Mouse (Mus musculus): Measurements from ENCODE around the gene Gm3854. TPM values are rescaled to one million over a fixed set of nuclear protein-coding genes. Genes with fewer than 3 reads are reported as not detected.

Gm3854 gene
- polyA plus RNA-seq, 1 experiment = 3.8 TPM

DNA sequence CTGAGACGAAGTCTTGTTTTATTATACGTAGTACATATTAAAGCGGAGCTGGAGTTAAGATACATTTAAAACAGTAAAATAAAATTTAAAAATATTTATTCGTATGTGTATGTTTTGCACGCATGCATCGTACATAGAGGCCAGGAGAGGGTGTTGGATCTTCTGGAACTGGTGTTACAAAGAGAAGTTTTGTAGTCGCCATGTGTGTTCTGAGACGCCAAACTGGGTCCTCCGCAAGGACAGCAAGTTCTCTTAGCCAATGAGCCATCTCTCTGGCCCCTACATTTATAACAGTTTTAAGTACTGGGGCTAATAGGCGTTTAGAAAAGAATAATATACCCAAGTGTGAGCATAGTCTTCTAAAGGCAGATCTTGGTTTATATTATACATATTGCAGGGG lies 565 bp downstream of the Gm3854 start:
- H3K9ac ChIP-seq (ENCODE audit: low read depth, poor library complexity, severe bottlenecking) = peak overlapping the region; percentile 23; the same call in 1 of the 2 replicates
- H3K27ac ChIP-seq (ENCODE audit: insufficient read depth, low read length) = no peak overlapping the region
- H3K4me1 ChIP-seq (ENCODE audit: control insufficient read depth, insufficient read depth, low read length) = no peaks in the 10 kb centered on the region
- H3K36me3 ChIP-seq (ENCODE audit: control insufficient read depth, insufficient read depth, low read length, poor library complexity, severe bottlenecking) = no peaks in the 10 kb centered on the region
- TF ChIP-seq CTCF (IDR thresholded peaks at IDR 0.05; ENCODE audit: low read depth, low read length) (no peak), EP300 (IDR thresholded peaks at IDR 0.05; ENCODE audit: insufficient read depth, low read depth, low read length) (no peak), POLR2A (IDR thresholded peaks at IDR 0.05; ENCODE audit: insufficient read depth, low read length) (no peak)
- no peaks in the 10 kb centered on the region for H3K9me3 ChIP-seq (replicated peaks; ENCODE audit: control insufficient read depth, insufficient read depth, low read length, poor library complexity, severe bottlenecking)
- no peaks in the 10 kb centered on the region for H3K27me3 ChIP-seq (ENCODE audit: control insufficient read depth, insufficient read depth, low read length, poor library complexity, severe bottlenecking)
- peak overlapping the region; percentile 90 for H3K4me3 ChIP-seq (ENCODE audit: low read depth, low read length)

DNA sequence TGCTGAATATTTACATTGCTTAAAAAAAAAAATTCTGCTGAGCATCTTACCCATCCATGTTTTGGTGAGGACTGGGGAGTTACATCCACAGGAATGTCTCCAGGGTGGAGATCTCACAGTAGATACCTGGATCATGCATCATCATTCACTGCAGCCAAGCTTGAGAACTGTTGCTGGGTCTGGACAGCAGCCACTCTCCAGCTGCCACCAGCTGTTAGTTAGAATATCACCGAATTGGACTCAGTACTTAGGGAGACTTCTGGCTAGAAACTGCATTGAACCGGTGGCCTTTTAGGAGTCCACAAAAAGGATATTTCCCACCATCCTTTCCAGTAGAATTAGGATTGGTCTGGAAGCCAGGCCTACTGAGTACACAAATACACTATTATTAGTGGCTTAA lies 14.6 kb downstream of the Gm3854 start:
- H3K9ac ChIP-seq (ENCODE audit: low read depth, poor library complexity, severe bottlenecking) = no peak overlapping the region
- no peaks in the 10 kb centered on the region for H3K27me3 ChIP-seq (ENCODE audit: control insufficient read depth, insufficient read depth, low read length, poor library complexity, severe bottlenecking)
- peaks cover 2% of the 10 kb centered on the region for H3K4me1 ChIP-seq (ENCODE audit: control insufficient read depth, insufficient read depth, low read length)
- H3K27ac ChIP-seq (ENCODE audit: insufficient read depth, low read length) = no peak overlapping the region
- no peak overlapping the region for H3K4me3 ChIP-seq (ENCODE audit: low read depth, low read length)
- H3K36me3 ChIP-seq (ENCODE audit: control insufficient read depth, insufficient read depth, low read length, poor library complexity, severe bottlenecking) = peaks cover 8% of the 10 kb centered on the region; the same call in 1 of the 2 replicates
- TF ChIP-seq EP300 (IDR thresholded peaks at IDR 0.05; ENCODE audit: insufficient read depth, low read depth, low read length) (no peak), POLR2A (IDR thresholded peaks at IDR 0.05; ENCODE audit: insufficient read depth, low read length) (no peak), CTCF (IDR thresholded peaks at IDR 0.05; ENCODE audit: low read depth, low read length) (no peak)
- no peaks in the 10 kb centered on the region for H3K9me3 ChIP-seq (replicated peaks; ENCODE audit: control insufficient read depth, insufficient read depth, low read length, poor library complexity, severe bottlenecking)

DNA sequence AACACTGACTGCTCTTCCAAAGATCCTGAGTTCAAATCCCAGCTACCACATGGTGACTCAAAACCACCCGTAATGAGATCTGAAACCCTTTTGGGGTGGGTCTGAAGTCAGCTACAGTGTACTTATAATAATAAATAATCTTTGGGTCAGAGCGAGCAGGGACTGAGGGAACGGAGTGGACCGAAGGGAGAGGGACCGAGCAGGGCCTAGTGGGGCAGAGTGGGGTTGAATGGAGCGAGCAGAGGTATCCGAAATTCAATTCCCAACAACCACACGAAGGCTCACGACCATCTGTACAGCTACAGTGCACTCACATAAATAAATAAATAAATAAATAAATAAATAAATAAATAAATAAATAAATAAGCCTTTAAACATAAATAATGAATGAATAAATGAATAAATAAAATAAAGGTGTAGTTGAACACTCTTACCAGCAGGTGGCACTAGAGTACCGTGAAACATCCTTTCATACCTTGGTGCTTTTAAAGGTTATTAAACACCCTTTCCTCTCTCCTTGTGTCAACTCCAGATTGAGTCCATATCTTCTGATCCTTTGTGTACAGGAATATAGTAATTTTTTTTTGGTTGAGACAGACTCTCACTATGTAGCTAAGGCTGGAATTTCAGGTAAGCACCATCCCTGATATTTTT lies 15.5 kb downstream of the Gm3854 start:
- Histone ChIP-seq H3K9ac (ENCODE audit: low read depth, poor library complexity, severe bottlenecking) (no peak overlapping the region), H3K4me3 (ENCODE audit: low read depth, low read length) (no peak overlapping the region), H3K4me1 (ENCODE audit: control insufficient read depth, insufficient read depth, low read length) (peaks cover 2% of the 10 kb centered on the region), H3K36me3 (ENCODE audit: control insufficient read depth, insufficient read depth, low read length, poor library complexity, severe bottlenecking) (peaks cover 3% of the 10 kb centered on the region; the same call in 1 of the 2 replicates), H3K27me3 (ENCODE audit: control insufficient read depth, insufficient read depth, low read length, poor library complexity, severe bottlenecking) (no peaks in the 10 kb centered on the region), H3K27ac (ENCODE audit: insufficient read depth, low read length) (no peak overlapping the region), H3K9me3 (replicated peaks; ENCODE audit: control insufficient read depth, insufficient read depth, low read length, poor library complexity, severe bottlenecking) (no peaks in the 10 kb centered on the region)
- no peak for TF ChIP-seq POLR2A (IDR thresholded peaks at IDR 0.05; ENCODE audit: insufficient read depth, low read length)
- TF ChIP-seq EP300 (IDR thresholded peaks at IDR 0.05; ENCODE audit: insufficient read depth, low read depth, low read length) = no peak
- TF ChIP-seq CTCF (IDR thresholded peaks at IDR 0.05; ENCODE audit: low read depth, low read length) = no peak

DNA sequence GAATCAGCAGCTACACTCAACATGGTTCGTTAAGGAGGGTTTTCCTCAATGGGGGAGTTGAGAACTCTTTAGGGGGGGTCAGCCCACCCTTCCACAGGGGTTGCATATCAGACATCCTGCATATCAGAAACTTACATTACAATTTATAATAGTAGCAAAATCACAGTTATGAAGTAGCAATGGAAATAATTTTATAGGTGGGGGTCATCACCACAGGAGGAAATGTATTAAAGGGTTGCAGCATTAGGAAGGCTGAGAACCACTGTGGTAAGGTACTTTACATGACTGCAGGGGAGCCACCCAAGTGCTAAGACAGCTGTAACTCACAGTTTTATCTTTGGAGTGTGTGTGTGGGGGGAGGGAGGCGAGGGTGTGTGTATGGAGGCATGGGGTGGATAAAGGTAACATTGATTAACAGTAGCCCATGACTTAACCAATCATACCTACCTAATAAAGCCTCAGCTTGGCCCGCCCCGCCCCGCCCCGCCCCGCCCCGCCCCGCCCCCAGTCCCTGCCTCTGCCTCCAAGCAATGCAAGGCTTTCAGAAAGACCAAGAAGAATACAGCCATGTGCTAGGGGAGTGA lies 17.0 kb downstream of the Gm3854 start:
- no peak for TF ChIP-seq POLR2A (IDR thresholded peaks at IDR 0.05; ENCODE audit: insufficient read depth, low read length)
- no peak for TF ChIP-seq CTCF (IDR thresholded peaks at IDR 0.05; ENCODE audit: low read depth, low read length)
- no peak for TF ChIP-seq EP300 (IDR thresholded peaks at IDR 0.05; ENCODE audit: insufficient read depth, low read depth, low read length)
- Histone ChIP-seq H3K9ac (ENCODE audit: low read depth, poor library complexity, severe bottlenecking) (no peak overlapping the region), H3K27me3 (ENCODE audit: control insufficient read depth, insufficient read depth, low read length, poor library complexity, severe bottlenecking) (no peaks in the 10 kb centered on the region), H3K9me3 (replicated peaks; ENCODE audit: control insufficient read depth, insufficient read depth, low read length, poor library complexity, severe bottlenecking) (no peaks in the 10 kb centered on the region), H3K36me3 (ENCODE audit: control insufficient read depth, insufficient read depth, low read length, poor library complexity, severe bottlenecking) (no peaks in the 10 kb centered on the region), H3K27ac (ENCODE audit: insufficient read depth, low read length) (no peak overlapping the region), H3K4me3 (ENCODE audit: low read depth, low read length) (no peak overlapping the region), H3K4me1 (ENCODE audit: control insufficient read depth, insufficient read depth, low read length) (peaks cover 2% of the 10 kb centered on the region)

DNA sequence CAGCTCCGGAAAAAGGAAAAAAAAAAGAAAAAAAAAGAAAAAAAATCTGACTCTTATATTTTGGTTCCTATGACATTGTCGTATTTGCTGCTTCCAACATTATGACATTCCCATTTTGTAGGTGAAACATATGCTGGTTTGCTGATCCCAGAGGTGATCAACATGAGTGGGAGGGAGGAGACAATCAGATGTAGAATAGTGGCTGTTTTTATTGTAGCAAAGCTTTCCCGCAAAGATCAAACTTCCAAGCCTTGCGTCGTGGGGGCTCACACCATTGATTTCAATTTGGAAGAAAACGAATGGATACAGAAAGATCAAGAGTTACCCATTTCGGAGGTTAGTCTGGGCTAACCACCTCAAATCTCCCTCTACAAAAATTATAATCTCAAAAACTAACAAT lies 18.2 kb downstream of the Gm3854 start:
- H3K27me3 ChIP-seq (ENCODE audit: control insufficient read depth, insufficient read depth, low read length, poor library complexity, severe bottlenecking) = no peaks in the 10 kb centered on the region
- H3K27ac ChIP-seq (ENCODE audit: insufficient read depth, low read length) = 0 out of 2 replicates have a peak overlapping the region, but pooled peaks have one; percentile 31
- H3K4me1 ChIP-seq (ENCODE audit: control insufficient read depth, insufficient read depth, low read length) = peaks cover 2% of the 10 kb centered on the region
- H3K9me3 ChIP-seq (replicated peaks; ENCODE audit: control insufficient read depth, insufficient read depth, low read length, poor library complexity, severe bottlenecking) = no peaks in the 10 kb centered on the region
- peak overlapping the region; percentile 83 for H3K4me3 ChIP-seq (ENCODE audit: low read depth, low read length)
- H3K9ac ChIP-seq (ENCODE audit: low read depth, poor library complexity, severe bottlenecking) = peak overlapping the region; percentile 7
- TF ChIP-seq CTCF (IDR thresholded peaks at IDR 0.05; ENCODE audit: low read depth, low read length) (no peak), EP300 (IDR thresholded peaks at IDR 0.05; ENCODE audit: insufficient read depth, low read depth, low read length) (no peak), POLR2A (IDR thresholded peaks at IDR 0.05; ENCODE audit: insufficient read depth, low read length) (no peak)
- H3K36me3 ChIP-seq (ENCODE audit: control insufficient read depth, insufficient read depth, low read length, poor library complexity, severe bottlenecking) = no peaks in the 10 kb centered on the region

Data from ES-Bruce4 (cell line).